Mouse (Mus musculus) layer of hippocampus, adult 8-10 months (tissue): Measurements from ENCODE around the gene Pklr. TPM values are rescaled to one million over a fixed set of nuclear protein-coding genes. Genes with fewer than 3 reads are reported as not detected.
A peak's percentile ranks its signal among the peaks of the same experiment; 100 is the strongest.

Source experiments
- DNase-seq, 2 experiments: peaks; one replicate each; pipeline ENCODE4 v3.0.0; 2022; ENCODE audit warnings: low spot score in 2 of 2
- total RNA-seq, 4 experiments: library from RNA; stranded (reverse); gene quantifications; 2 replicates each; pipeline ENCODE4 v1.2.4; 2022

Pklr gene
- total RNA-seq, 4 experiments from 2014 or later: 0.14 TPM; not detected in 3

DNA sequence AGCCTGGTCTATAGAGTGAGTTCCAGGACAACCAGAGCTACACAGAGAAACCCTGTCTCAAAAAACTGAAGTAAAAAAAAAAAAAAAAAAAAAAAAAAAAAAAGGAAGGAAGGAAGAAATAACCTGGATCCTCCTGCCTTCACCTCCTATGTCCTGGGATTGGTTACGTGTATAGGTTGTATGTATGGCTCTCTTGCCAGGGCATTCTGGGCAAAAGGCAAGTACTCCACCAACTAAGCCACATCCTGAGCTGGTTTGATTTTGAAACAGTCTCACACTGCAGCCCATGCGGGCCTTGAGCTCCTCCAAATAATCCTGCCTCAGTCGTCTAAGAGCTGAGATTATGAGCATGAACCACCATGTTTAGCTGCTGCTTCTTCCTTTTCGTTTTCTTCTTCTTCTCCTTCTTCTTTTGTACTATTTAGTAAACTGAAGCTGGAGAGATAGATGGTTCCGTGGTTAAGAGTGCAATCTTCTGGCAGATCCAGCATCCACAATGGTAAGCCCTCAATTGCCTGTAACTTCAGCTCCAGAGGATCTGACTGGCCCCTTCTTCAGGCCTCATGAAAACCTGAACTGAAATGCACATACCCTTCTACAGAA is 27.8 kb downstream of the Pklr start:
- DNase-seq: no peak

DNA sequence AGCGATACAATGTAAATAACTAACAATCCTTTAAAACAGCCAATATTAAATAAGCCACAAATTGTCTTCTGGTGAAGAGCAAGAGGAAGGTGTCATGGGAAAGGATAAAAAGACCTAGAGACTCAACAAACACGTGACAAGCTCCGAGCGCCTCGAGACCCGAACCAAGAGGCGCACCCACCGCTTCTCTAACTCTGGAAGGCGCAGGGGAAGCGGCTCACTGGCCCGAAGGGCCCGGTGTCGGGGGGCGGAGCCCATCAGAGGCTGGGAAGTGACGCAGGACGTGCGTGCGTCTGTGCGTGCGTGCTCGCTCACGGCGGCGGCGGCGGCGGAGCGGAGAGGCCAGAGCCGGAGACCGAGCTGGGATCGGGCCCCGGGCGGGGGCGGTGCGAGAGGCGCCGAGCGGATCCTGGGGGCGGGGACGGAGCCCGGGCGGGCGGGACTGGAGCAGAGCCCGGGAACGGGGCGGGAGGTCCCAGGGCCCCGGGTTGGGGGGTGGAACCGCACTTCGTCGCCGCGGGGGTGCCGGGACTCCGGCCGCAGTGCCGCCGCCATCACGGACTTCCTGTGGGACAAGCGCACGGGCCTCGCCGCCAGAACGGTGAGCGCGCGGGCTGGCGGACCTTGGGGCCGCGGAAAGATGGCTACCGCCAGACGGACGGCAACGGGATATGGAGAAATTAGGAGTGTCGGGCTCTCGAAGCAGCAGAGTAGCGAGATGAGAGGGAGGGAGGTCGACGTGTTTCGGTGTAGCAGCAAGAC is 28.7 kb downstream of the Pklr start, which contains the start of gene Clk2:
Gene Clk2, plus strand, starts transcription at position 290 of the 762 bp plus-strand sequence.
- peak; percentile 91 for DNase-seq

DNA sequence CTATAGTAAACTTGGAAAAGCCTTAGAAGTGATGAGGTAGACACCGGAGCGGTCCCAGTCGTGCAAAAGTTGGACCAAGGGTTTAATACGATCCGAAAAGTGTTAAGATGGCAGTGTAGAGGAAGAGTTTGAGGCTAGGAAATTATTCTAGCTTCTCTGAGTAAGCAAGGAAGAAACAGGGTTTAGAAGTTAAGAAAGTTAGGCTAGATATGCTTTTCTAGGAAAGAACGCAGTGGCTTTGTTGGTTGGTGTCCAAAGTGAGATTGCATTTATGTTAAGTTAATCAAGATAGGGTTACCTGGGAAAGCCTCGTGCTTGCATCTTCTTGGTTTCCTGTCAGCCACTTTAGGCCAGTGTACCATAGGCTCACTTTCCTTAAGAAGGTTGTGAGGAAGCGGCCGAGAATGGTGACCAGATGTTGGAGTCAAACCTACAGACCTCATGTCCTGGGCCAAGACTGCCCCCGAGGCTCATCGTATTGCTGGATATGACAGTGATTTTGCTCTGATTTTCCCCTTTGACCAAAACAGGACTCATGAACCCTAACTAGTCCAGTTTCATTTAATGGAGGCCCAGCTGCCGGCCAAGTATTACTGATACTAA is 29.4 kb downstream of the Pklr start:
- DNase-seq: no peak

DNA sequence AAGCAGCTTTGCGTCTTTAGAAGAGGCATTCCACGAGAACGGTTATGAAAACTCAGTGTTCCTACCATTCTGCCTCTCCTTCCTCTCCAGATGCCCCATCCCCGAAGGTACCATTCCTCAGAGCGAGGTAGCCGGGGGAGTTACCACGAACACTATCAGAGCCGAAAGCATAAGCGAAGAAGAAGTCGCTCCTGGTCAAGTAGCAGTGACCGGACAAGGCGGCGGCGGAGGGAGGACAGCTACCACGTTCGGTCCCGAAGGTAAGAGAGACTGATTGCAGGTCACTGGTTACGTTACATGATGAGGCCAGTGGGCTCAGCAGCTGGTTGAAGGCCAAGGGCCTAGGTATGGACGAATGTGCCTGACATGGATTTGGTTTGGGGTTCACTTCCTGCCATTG is 31.0 kb downstream of the Pklr start:
- no peak for DNase-seq

DNA sequence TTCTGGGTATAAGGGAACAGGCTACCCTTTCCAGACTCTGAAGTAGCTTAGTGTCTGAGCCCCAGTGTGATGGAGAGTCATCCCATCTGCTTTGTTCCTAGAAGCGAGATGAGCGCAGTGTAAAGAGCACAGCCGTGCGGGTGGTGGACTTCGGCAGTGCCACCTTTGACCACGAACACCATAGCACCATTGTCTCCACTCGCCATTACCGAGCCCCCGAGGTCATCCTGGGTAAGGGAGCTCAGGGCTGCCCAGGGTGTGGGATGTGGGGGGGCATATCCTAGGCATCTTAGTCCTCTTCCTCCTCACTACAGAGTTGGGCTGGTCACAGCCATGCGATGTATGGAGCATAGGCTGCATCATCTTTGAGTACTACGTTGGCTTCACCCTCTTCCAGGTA is 38.9 kb downstream of the Pklr start:
- DNase-seq: no peak

DNA sequence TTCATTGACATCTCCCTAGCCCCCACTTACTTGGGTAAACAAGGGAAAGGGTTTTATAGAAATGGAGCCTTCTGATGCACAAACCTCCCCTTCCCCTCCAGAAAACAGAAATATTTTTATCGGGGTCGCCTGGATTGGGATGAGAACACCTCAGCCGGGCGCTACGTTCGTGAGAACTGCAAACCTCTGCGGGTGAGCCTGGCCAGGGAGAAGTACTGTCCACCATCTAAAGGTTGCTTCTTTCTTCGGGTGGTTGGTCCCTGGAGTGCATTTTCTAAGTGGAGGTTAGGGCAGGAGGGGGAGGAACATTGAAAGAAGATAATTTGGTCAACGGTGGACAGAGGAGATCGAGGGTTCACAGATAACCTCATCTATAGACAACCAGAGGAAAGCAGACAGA is 39.6 kb downstream of the Pklr start:
- no peak for DNase-seq

DNA sequence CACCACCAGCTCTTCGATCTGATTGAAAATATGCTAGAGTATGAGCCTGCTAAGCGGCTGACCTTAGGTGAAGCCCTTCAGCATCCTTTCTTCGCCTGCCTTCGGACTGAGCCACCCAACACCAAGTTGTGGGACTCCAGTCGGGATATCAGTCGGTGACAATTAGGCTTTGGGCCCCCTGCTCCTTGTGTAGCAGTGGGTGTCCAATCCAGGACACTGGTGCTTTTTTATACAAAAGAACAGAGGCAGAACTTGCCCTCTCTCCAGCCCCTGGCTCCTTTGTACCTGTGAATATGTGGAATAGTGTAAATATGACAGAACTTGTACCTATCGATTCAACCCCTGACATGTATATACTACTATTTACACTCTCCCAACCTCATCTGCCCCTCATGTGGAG is 40.5 kb downstream of the Pklr start:
- DNase-seq: no peak

DNA sequence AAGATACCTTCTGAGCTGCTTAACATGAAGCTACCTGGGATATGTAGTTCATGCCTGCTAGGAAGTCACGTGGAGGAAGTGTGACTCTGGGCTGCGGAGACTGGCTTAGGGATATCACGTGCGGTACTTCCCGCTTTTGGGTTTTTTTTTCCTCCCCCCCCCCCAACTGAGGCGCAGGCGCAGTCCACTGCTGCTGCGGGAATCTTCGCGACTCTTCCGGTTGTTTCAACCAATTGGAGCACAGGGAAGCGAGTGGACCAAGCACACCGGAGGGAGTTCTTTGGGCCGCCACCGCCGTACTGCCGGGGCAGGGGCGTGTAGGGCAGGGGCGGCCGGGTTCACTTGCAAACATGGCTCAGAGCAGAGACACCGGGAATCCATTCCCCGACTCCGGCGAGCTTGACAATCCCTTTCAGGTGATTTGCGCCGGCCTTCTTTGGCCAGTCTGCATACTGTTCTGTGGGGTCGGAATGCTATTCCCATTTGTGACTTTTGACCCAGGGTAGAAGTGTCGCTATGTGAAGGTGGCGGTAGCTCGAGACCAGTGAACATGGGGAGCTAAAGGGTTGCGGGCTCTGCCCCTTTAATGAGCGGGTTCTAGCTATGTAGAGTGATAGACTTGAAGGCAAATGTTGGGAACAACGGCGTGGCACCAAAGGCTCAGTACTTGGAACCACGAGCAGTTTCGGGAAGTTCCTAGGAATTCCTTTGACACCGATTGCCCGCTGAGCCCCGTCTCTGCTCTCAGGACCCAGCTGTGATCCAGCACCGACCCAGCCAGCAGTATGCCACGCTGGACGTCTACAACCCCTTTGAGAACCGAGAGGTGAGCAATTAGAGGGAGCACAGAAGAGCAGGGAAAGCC is 41.5 kb downstream of the Pklr start, which contains the start of gene Scamp3:
Gene Scamp3, plus strand, starts transcription at position 232 of the 865 bp plus-strand sequence.
- DNase-seq: peak; percentile 90

DNA sequence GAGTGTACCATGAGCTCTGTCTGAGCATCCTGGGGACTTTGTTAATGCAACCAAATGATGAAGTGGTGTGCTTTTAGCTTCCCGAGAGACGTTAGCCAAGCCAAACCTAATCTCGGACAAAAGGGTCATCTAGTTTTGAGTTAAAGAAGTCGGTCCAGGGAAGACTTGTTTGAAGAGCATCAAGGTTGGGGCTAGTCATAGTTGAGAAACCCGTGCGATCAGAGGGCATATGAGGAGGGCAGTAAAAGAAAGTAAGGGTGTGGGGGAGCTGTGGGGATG is 42.1 kb downstream of the Pklr start:
- no peak for DNase-seq

DNA sequence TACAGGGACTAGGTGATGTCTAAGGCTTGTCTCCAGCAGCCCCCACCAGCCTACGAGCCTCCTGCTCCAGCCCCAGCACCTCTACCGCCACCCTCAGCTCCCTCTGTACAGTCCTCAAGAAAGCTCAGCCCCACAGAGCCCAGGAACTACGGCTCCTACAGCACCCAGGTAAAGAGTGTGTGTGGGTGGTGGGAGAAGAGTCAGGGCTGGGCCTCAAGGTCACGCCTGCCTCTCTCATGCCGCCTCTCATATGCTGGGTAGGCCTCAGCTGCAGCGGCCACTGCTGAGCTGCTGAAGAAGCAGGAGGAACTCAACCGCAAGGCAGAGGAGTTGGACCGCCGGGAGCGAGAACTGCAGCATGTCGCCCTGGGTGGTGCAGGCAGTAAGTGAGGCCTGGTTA is 43.1 kb downstream of the Pklr start:
- no peak for DNase-seq

DNA sequence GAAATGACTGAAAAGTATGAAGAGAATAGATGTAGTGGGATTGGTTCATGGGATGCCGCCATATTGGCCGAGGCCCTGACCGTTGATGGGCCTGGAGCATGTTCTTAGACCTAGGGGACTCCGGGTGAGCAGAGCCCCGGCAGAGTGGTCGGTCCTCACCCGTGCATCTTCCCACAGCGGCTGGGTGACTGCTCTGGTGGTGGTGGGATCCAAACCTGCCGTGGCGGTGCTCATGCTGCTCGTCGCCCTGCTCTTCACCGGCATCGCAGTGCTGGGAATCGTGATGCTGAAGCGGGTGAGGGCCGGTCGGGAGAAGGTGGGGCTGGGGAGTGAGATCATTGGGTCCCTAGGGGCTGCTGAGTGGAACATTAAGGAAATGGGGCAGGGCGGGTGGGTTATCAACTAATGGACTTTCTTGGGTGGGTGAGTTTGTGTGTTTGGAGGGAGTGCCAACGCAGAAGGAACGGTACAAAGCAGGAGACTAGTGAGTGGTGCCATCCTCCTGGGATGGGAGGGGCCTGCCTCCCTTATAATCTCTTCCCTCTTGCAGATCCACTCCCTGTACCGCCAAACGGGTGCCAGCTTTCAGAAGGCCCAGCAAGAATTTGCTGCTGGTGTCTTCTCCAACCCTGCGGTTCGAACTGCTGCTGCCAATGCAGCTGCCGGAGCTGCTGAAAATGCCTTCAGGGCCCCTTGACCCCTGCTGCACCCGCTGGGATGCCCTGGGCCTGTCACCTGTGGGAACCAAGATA is 46.0 kb downstream of the Pklr start:
- DNase-seq: no peak

DNA sequence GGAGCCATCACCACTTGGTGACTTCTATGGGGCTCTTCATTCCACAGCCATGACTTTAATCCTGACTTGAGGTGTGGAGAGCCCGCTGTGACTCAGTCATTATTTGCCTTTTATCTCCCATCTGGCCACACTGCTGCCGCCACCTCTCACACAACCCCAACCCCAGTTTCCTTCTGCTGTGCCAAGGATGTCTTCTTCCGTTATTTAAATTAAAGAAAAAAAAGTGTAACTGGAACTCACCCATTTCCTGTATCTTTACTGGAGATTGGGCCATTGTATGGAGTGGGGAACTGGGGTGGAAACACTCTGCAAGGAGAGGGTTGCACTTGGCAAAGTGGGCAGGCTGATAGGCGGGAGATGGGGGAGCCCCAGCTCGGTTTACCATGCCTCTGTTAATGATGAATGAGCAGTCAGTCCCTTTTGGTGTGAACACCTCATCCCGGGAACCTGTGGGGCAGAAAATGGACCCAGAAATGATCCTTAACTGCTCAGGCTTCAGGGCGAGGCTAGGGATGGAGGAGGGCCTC is 46.7 kb downstream of the Pklr start:
- no peak for DNase-seq

DNA sequence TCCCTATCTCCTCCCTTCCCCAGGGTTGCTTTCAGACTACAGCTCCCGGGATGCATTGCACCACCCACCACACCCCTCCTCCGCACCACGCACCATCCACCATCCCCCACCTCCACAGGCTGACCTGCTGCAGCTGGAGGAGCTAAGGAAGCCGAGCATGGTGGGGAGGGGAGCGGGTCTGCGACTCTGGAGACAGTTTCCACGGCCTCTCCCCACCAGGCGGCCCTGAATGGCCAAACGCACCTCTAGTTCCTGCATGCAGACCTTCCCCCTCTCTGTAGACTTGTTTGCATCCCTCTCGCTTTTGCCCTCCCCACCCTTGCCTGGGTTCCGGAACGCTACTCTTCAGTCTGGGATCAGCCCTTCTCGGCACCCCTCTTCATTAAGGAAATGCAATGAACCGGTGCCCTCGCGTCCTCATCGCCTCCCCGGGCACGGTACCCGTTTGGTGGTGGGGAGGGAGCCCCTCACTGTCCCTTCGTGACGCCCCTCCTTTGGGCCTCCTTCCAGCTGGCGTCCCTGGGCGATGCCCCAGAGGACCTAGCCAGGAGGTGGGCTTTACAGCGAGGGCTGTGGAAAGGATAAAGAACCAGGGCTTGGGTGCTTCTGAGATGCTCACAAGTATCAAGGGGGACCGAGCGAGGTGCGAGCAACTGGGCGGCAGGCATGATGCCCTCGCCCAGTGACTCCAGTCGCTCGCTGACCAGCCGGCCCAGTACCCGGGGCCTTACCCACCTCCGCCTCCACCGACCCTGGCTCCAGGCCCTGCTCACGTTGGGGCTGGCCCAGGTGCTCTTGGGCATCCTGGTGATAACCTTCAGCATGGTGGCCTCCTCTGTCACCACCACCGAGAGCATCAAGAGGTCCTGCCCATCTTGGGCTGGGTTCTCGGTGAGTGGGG is 47.4 kb downstream of the Pklr start, which contains the start of gene Fam189b:
Gene Fam189b, plus strand, starts transcription at position 86 of the 901 bp plus-strand sequence.
- DNase-seq: peak; percentile 89 to 91

DNA sequence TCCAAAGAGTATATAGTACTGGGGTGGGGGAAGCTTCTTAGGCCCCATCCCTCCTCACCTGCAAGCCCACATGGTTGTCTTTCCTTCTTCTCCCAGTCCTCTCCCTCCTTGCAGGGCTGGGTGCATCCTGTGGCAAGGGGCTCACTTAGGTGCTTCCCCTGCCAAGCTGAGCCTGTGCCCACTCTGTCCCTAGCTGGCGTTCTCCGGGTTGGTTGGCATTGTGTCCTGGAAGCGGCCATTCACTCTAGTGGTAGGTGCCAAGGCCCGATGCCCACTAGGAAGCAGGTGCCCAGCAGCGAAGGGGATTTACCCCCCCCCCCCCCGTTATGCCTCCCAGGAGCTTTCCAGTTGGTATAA is 48.0 kb downstream of the Pklr start:
- DNase-seq: peak in 1 of 2 experiments; percentile 15

DNA sequence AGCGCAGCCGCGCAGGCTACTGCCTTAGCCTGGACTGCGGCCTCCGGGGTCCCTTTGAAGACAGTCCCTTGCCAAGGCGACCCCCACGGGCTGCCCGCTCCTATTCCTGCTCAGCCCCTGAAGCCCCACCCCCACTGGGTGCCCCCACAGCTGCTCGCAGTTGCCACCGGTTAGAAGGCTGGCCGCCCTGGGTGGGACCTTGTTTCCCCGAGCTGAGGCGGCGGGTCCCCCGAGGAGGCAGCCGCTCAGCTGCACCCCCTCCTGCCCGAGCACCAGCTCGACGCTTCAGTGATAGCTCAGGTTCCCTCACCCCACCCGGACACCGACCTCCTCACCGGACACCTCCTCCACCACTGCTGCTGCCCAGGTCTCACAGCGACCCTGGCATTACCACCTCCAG is 51.3 kb downstream of the Pklr start:
- no peak for DNase-seq

DNA sequence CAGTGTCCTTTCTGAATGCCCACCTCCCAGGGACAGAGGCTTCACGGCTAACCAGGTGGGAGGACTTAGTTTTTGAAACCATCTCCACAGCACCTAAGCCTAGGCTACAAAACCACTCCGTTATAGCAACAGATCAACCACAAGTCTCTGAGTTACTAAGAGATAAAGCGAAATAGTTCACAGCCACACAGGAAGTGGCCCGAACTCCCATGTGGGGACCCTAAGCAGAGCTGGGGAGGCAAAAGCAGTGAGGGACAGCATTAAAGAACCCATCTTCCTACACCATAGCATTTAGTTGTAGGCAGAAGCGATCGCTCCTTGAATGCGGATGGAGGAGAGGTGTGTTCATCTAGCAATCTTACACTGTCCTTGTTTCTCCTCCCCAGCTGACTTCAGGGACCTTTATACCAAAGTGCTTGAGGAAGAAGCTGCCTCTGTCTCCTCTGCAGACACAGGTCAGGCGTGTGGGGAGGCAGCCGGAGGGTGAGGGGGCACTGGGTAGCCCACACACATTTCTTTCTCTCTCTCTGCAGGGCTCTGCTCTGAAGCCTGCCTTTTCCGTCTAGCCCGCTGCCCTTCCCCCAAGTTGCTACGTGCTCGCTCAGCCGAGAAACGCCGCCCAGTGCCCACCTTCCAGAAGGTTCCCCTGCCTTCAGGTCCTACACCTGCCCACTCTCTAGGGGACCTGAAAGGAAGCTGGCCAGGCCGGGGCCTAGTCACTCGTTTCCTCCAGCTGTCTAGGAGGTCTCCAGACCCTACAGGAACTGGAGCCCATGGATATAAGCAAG is 51.9 kb downstream of the Pklr start:
- no peak for DNase-seq

DNA sequence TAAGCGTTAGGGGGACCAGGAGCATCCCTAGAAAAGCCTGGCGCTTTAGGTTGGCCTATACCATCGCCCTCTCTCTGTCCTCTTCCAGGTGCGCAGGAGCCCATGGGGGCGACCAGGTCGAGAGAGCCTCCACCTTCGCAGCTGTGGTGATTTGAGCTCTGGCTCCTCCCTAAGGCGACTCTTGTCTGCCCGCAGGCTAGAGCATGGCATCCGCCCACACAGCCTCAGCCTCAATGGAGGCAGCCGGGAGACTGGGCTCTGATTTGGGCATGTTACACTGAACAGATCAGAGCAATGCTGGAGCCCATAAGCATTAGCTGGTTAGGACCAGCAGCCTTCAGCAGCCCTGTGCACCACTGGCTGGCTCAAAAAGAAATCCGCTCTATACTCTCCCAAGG is 52.5 kb downstream of the Pklr start:
- no peak for DNase-seq

DNA sequence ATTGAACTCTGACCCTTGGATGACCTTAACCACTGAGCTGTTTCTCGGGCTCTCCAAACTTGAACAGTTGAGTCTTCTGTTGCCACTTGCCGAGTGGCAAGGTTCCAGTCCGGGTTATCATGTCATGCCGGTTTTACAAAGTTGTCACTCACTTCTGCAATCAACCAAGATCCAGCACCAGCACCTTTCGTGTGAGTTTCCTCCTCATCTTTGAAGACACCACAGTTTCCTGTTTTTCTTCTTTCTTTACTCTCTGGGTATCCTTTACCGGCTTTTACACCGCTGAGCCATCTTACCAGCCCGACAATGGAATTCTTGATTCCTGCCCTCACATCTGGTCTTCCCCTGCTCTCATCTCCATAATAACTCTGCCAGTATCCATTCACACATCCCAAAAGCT is 54.5 kb downstream of the Pklr start:
- DNase-seq: no peak

DNA sequence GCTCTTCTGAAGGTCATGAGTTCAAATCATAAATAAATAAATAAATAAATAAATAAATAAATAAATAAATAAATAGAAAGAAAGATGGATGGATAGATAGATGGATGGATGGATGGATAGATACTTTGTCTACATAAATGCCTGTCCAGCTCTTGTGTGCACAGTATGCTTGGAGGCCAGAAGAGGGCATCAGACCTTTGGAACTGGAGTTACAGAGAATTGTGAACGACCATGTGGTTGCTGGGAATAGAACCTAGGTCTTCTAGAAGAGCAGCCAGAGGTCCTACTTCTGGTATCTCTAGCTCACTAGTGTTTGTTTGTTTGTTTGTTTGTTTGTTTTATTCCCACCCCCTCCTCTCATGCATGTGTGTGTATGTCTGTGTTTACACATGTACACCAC is 57.4 kb downstream of the Pklr start:
- no peak for DNase-seq
